Mouse (Mus musculus) thymus, adult 18-20 months (tissue): ENCODE data around the gene Etv3.
"Not testable (repeated sequence)": the region's sequence is repeated elsewhere in the genome, so short reads cannot be mapped to it uniquely, and the experiment has no call there.

Experiments
- DNase-seq, 2 experiments: peaks; one replicate each; pipeline ENCODE4 v3.0.0; 2022; ENCODE audit warnings: mixed read lengths in 2 of 2

The Etv3 gene

GRCm38 (mm10) chr3:87525043-87525836 is at the start of gene Etv3:
Gene Etv3 (plus strand): TSS chr3:87525407.
- DNase-seq = peak; percentile 88 to 89

- DNase-seq = not testable (repeated sequence)
Measured at GRCm38 (mm10) chr3:87477948-87478347, 47.3 kb upstream of the Etv3 start.

GRCm38 (mm10) chr3:87478596-87478995 is 46.6 kb upstream of the Etv3 start:
- not testable (repeated sequence) for DNase-seq

GRCm38 (mm10) chr3:87479230-87479629 is 46.0 kb upstream of the Etv3 start:
- not testable (repeated sequence) for DNase-seq

GRCm38 (mm10) chr3:87487392-87487791 is 37.8 kb upstream of the Etv3 start:
- no peak for DNase-seq

- DNase-seq = no peak
Measured at GRCm38 (mm10) chr3:87487911-87488310, 37.3 kb upstream of the Etv3 start.

GRCm38 (mm10) chr3:87498266-87498665 is 26.9 kb upstream of the Etv3 start:
- DNase-seq = no peak

GRCm38 (mm10) chr3:87499072-87499471 is 26.1 kb upstream of the Etv3 start:
- DNase-seq = peak; percentile 29 to 45

GRCm38 (mm10) chr3:87500088-87501055 is 24.8 kb upstream of the Etv3 start:
- DNase-seq = peak; percentile 42 to 52

- DNase-seq = no peak
Measured at GRCm38 (mm10) chr3:87501151-87501550, 24.1 kb upstream of the Etv3 start.

- no peak for DNase-seq
Measured at GRCm38 (mm10) chr3:87502771-87503170, 22.4 kb upstream of the Etv3 start.

- DNase-seq = no peak
Measured at GRCm38 (mm10) chr3:87504330-87504729, 20.9 kb upstream of the Etv3 start.

- DNase-seq = no peak
Measured at GRCm38 (mm10) chr3:87504749-87505425, 20.3 kb upstream of the Etv3 start.

- no peak for DNase-seq
Measured at GRCm38 (mm10) chr3:87506456-87507416, 18.5 kb upstream of the Etv3 start.

GRCm38 (mm10) chr3:87508205-87508901 is 16.9 kb upstream of the Etv3 start:
- DNase-seq = peak; percentile 44 to 69

- peak in 1 of 2 experiments; percentile 22 for DNase-seq
Measured at GRCm38 (mm10) chr3:87509061-87509460, 16.1 kb upstream of the Etv3 start.

GRCm38 (mm10) chr3:87510832-87511231 is 14.4 kb upstream of the Etv3 start:
- no peak for DNase-seq

- DNase-seq = no peak
Measured at GRCm38 (mm10) chr3:87511971-87512765, 13.0 kb upstream of the Etv3 start.

- no peak for DNase-seq
Measured at GRCm38 (mm10) chr3:87515567-87516081, 9.6 kb upstream of the Etv3 start.

- DNase-seq = no peak
Measured at GRCm38 (mm10) chr3:87518425-87518824, 6.8 kb upstream of the Etv3 start.
